Mouse (Mus musculus): ENCODE measurements around the gene Vmn1r13. TPM values are rescaled to one million over a fixed set of nuclear protein-coding genes. Genes with fewer than 3 reads are reported as not detected.
"Not testable (repeated sequence)": the region's sequence is repeated elsewhere in the genome, so short reads cannot be mapped to it uniquely, and the experiment has no call there.

Vmn1r13 gene
- total RNA-seq (2021), result not detected
- long read RNA-seq, experiment 1, result 0 reads
- long read RNA-seq, experiment 2, result 0 reads

- not testable (repeated sequence) for DNase-seq (ENCODE audit: low spot score in 2 of 2)
These were observed at the start of gene Vmn1r13 for GRCm38 (mm10) chr6:57202990-57203389. Gene Vmn1r13 (plus strand): TSS chr6:57203290.

GRCm38 (mm10) chr6:57156619-57157018 is 46.5 kb upstream of the Vmn1r13 start, which contains the start of gene Vmn1r12:
Gene Vmn1r12 (plus strand): TSS chr6:57156919.
- no peak for DNase-seq (ENCODE audit: low spot score in 2 of 2)

DNA sequence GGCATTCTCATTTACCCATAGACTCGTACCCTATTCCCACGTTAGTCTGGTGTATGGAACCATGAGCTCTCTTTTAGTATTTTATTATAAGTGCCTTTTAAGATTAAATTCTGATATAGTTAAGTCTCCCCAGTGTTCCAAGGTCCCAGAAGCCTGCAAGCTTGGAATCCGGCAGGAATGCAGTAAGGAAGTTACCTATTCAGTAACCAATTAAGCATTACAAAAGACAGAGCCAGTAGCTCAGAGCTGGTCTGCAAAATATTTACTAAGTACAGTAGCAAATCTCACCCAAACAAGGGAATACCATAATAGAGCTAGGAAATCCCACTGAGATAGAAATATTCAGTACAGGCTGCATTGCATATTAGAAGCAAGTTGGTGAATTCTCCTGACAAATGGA is 13.1 kb upstream of the Vmn1r13 start:
- DNase-seq (ENCODE audit: low spot score in 2 of 2), result not testable (repeated sequence)

- DNase-seq (ENCODE audit: low spot score in 2 of 2), result no peak
These were observed 28.3 kb downstream of the Vmn1r13 start, which contains the start of gene Vmn1r14 for GRCm38 (mm10) chr6:57231386-57231785. Gene Vmn1r14 (plus strand): TSS chr6:57231686.

DNA sequence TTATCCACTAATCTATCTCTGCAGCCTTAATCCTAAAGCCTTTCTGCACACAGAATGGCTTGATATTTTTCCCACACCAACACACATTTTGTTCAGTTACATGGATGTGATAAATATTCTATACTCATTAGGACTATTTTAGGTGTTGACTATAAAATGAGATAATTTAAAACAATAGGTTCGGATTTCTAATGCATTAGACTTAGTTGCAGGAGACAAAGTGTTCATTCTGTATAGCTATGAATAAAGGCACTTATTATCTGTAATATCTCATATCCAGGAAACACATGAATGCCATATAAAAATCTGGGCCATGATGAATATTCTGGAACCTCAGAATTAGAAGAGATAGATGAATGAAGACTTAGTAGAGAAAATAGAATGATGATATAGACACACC is 54.6 kb downstream of the Vmn1r13 start, which contains the start of gene Vmn1r15:
TSS of gene Vmn1r15 (plus strand) at position 301 of the 400 bp plus-strand sequence.
- no peak for DNase-seq (ENCODE audit: low spot score in 2 of 2)

DNA sequence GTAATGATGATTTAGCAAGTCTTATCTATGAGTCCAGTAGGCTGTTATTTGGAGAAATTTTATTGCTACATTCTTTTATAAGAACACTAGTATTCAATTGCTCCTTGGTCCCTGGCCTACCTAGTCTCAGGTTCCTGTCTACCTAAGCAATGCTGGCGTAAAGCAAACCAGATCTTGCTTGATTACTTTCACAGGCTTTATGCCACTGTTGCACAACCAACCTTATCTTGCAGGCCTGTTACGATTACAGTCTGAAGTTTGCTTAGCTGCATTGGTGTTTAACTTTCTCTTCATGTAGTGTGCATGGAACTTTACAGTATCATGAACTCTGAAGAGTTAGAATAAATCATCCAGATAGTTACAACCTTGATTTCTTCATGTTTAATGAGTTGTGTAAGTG is 57.9 kb downstream of the Vmn1r13 start:
- no peak for DNase-seq (ENCODE audit: low spot score in 2 of 2)

Other genes starting within 250 kb of the Vmn1r13 start
- not detected for gene Vmn1r5, start 233.0 kb upstream of the Vmn1r13 start, total RNA-seq (2021)
- gene Vmn1r6, start 206.0 kb upstream of the Vmn1r13 start, total RNA-seq (2021), result not detected
- not detected for gene Vmn1r7, start 178.0 kb upstream of the Vmn1r13 start, total RNA-seq (2021)
- not detected for gene Vmn1r8, start 171.0 kb upstream of the Vmn1r13 start, total RNA-seq (2021)
- not detected for gene Vmn1r9, start 136.5 kb upstream of the Vmn1r13 start, total RNA-seq (2021)
- not detected for gene Vmn1r10, start 93.8 kb upstream of the Vmn1r13 start, total RNA-seq (2021)
- not detected for gene Vmn1r11, start 69.8 kb upstream of the Vmn1r13 start, total RNA-seq (2021)
- not detected for gene Vmn1r12, start 46.4 kb upstream of the Vmn1r13 start, total RNA-seq (2021)
- not detected for gene Vmn1r14, start 28.4 kb downstream of the Vmn1r13 start, total RNA-seq (2021)
- not detected for gene Vmn1r15, start 54.7 kb downstream of the Vmn1r13 start, total RNA-seq (2021)
- not detected for gene Vmn1r16, start 126.2 kb downstream of the Vmn1r13 start, total RNA-seq (2021)
- gene Vmn1r17, start 160.4 kb downstream of the Vmn1r13 start, total RNA-seq (2021), result not detected
- not detected for gene Vmn1r18, start 192.5 kb downstream of the Vmn1r13 start, total RNA-seq (2021)
- not detected for gene Vmn1r19, start 200.5 kb downstream of the Vmn1r13 start, total RNA-seq (2021)
- gene Vmn1r20, start 225.6 kb downstream of the Vmn1r13 start, total RNA-seq (2021), result not detected